Mouse (Mus musculus) WW6 (cell line): Measurements from ENCODE around the gene Uggt2.
"Not testable (repeated sequence)": the region's sequence is repeated elsewhere in the genome, so short reads cannot be mapped to it uniquely, and the experiment has no call there.

Experiments
- DNase-seq: peaks from one replicate; pipeline ENCODE4 v3.0.0-alpha.2; 2013; ENCODE audit warnings: low read depth, low spot score

Gene Uggt2

DNA sequence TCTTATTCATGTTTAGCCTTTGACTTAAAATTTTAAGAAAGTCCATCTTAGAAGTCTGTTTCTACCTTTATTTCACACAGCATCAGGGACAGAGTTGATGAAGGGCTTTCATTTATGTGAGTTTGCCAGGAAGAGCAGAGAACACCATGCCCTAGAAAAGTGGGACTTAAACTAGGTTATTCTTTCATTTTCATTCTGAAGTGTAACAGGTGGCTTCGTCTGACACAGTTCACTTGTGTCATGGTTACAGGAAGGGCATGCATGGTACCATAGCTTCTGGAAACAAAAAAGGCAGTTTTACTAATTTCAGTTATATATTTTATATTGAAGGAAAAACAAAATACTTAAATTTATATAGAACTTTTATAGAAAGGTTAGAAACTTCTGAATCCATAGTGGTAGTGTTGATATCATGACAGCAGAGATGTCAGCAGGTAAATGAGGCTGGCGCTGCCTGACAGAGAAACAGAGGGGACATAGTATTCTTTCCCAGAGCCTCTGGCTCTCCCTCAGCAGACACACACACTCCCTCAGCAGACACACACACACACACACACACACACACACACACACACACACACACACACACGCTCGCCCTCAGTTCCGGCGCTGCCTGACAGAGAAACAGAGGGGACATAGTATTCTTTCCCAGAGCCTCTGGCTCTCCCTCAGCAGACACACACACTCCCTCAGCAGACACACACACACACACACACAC, 117.4 kb downstream of the Uggt2 start:
- not testable (repeated sequence) for DNase-seq

- DNase-seq = no peak
These were observed 118.3 kb downstream of the Uggt2 start for GRCm38 (mm10) chr14:118980890-118981289.

DNA sequence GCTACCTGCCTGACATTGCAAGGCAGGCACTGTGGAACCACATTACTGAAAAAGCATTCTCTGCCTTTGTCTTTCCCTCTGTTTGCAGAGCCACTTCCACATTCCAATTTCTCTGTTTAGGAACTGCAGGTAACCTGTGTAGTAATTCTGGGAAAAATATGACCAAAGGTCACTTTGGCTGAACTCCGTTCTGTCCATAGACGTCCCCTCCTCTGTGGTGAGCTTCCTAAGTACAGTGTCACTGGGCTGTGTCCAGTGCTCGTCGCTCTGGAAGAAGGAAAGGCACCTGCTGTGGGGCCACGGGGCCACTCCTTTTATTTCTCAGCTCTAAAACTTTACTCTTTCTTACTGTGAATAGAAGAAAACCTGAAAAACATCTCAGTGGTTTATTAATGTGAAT, 118.9 kb downstream of the Uggt2 start:
- DNase-seq = no peak

- DNase-seq = no peak
These were observed 119.5 kb downstream of the Uggt2 start for GRCm38 (mm10) chr14:118979571-118980325.

GRCm38 (mm10) chr14:118977136-118977816, 122.0 kb downstream of the Uggt2 start:
- peak; percentile 45 for DNase-seq

DNA sequence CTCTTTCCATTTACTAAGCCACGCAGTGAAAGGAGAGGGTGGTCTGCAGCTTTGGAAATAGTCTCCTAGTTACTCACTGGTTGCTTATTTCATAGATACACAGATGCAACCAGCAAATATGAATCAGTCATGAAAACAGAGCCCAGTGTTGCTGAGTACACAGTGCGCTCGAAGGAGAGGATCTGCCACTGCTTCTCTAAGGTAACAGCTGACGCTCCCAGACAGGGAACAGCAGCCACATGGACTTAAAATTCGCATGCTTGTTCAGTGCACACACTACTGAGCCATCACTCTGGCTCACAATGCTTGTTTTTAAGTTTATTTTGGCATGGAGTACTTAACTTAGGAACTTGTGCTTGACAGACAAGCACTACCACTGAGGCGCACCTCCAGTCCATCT, 127.0 kb downstream of the Uggt2 start:
- no peak for DNase-seq

DNA sequence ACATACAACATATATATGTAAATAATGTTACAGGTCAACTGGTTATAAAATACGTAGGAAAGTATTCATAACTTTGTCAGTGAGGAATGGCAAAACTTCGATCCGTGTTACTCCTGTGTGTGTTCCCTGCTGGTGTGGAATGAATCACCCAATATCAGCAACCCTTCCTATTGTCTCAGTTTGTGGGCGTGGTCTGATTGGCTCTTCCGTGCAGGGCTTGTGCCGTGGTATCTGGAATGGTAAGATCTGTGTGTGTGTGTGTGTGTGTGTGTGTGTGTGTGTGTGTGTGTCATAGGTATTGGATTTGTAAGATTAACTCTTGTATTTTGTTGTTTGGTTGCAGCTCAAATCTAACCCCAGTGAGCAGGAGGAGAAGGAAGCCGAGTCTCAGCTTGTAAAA, 131.6 kb downstream of the Uggt2 start:
- no peak for DNase-seq

DNA sequence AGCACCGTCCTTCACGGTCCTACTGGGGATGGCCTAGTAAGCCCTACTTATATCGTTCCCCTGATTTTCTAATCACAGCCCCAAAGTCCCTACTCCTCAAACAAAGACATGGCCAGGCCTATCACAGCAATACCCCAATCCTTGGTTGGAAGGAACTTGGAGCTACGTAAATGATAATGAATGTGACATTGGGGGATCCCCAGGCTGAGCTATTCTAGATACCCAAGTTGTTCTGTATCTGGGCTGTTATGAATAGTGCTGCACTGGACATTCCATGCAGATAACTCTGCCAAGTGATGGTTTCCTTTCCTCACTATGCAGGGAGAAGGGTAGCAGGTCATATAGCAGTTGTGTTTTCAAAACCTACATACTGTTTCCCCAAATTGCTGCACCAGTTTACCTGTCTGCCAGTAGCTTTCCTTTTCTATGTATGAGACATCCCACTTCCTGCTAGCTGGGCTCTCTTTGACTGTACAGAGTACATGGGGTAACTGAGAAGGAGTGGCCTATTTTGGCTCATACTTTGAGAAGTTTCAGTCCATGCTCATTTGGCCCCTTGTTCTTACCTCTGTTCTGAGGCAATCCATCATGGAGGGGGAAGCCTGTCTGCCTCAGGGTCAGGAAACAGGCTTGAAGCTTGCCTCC, 133.8 kb downstream of the Uggt2 start:
- DNase-seq = no peak

- no peak for DNase-seq
These were observed 141.2 kb downstream of the Uggt2 start for GRCm38 (mm10) chr14:118958010-118958409.

DNA sequence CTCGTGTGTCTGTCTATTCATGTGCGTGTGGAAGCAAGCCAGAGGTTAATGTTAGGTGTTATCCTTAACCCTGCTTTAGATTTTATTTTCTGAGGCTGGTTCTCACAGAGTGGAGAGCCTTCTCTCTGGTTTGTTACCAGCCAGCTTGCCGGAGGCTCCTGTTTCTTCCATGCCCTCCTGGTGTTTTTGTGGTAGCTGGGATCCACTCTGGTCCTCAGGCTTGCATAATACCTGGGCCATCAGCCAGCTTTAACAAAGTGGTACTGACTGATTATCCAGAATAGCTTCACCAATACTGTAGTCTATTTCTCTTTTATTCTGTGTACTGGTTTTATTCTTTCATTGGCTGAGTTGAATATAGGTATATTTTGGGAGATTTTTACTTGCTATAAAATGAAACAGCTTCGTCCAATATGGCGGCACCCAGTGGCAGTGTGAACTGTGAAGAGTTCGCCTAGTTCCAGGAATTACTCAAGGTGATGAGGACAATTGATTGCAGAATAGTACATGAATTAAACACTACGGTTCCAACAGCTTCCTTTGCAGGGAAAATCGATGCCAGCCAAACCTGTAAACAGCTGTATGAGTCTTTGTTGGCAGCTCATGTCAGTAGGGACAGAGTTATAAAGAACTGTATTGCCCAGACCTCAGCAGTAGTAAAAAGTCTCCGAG, 147.2 kb downstream of the Uggt2 start:
- no peak for DNase-seq

DNA sequence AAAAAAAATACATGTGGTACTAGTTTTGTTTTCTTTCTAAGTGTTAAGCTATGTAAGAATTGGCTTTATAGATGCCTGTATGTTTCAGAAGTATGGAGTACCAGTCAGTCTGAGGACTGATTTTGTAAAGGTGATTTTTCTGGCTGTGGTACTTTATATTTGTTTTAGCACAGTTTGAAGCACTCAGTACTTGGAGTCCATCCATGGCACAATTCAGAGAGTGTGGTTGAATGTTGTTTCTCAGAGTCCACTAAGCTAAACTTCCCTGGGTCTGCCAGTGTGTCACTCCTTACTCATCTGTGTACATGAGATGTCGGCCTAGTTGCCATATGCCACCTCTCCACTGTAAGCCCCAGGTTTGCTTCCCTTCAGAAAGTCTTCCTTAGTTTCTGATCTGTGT, 150.4 kb downstream of the Uggt2 start:
- DNase-seq = no peak

DNA sequence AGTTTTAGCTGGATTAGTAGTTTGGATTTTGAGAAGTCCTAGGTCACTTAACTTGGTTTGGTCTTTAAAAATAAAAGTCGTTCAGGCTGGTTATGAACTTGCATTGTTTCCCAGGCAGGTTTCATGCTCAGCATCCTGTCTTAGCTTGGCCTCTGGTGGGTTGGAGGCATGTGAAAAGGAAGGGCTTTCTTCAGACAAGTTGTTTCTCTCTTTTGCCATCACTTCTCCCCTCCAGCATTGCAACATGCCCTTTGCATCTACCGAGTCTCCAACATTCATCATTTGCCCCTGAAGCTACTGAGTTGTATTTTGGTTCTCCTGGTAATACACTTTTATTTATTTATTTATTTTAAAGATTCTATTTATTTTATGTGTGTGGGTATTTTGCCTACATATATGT, 154.5 kb downstream of the Uggt2 start:
- no peak for DNase-seq

DNA sequence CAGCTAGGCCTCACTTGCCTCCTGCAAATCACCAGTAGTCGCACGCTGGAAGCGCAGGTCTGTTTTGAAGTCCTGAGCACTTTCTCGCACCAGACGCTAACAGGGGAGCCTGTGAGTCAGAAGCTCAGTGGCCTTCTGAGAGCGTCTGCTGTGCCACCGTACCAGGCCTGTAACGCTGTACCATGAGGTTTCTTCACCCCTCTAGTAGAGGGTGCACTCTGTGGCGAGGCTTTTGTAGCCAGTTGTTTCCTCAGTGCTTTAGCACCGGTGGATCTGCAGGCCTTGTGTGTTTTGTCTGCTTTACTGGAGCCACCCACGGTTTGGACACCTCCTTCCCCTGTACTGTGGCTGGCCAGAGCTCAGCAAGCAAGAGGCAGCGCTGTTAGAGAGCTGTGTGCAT, 157.2 kb downstream of the Uggt2 start:
- DNase-seq = no peak

GRCm38 (mm10) chr14:118940796-118941495, 158.3 kb downstream of the Uggt2 start:
- no peak for DNase-seq

GRCm38 (mm10) chr14:118938551-118938950, 160.7 kb downstream of the Uggt2 start:
- DNase-seq = no peak

GRCm38 (mm10) chr14:118937533-118938492, 161.4 kb downstream of the Uggt2 start, which contains the start of gene Dnajc3:
Gene Dnajc3 (plus strand): TSS chr14:118937976.
- DNase-seq = peak; percentile 88

GRCm38 (mm10) chr14:118936952-118937351, 162.3 kb downstream of the Uggt2 start:
- no peak for DNase-seq

DNA sequence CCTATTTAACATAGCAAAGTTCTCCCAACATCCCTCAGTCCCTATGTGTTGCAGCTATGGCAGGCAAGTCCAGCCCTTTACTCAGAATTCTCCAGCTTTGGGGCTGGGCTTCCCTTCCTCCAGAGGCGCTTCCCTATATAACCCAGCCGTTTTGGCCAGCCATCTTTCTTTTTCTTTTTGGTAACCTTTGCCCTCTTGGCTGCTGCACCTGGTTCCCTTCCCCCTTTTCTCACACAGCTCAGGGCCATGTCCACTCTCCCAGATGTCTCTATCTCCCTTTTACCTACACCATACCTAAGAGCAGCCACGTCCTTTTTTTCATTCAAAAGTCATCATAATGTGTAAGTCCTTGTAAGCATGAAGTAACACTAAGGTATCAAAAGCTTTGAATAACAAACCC, 163.0 kb downstream of the Uggt2 start:
- DNase-seq = no peak
